Mouse (Mus musculus) cerebellum, postnatal 10 days (tissue): Measurements from ENCODE around the gene H2-Aa.
A peak's percentile ranks its signal among the peaks of the same experiment; 100 is the strongest.

ENCODE experiments used
- DNase-seq, 2 experiments: peaks; one replicate each; pipeline ENCODE4 v3.0.0; 2021; ENCODE audit warnings: mixed read lengths in 2 of 2

Gene H2-Aa

GRCm38 (mm10) chr17:34299356-34299755, 11.7 kb upstream of the H2-Aa start:
- DNase-seq = no peak

DNA sequence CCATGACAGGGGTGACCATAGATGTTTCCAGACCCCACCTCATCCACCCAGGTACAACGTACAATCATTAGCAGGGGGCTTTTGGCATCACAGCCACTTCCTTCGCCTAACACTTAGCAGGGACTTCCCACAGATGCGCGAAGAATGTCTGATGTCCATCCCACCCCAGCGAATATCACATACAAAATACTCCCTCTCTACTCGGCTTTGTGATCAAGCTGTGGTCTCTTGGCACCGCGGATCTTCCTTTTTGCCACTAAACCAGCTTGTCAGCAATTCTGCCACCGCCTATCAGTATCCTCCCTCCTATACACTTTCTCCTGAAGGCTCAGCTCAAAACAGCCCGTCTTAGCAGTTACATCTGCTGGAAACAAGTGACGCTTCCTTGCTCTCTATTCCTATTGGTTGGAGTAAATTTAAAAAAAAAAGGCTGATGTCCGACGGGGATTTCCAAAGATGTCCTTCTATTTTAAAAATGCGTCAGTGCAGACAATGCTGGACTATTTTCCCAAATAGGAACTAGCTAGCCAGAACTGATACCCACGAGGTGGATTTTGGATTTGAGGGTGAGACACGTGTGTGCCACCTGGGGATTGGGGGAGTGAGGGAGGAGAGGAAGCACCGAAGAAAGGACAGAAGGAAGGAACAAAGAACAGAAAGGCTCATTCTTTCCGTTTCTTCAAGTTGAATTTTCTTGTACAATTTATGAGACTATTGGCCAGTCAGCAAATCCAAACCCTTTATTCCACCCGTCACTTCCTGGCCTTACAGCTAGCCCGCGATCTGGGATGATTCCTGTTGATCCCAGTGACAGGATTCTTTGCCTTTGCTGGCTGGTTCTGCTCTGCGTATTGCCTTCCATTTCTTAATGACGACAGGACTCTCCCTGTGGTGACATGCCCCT, 8.5 kb upstream of the H2-Aa start:
- DNase-seq = peak; percentile 64 to 87

DNA sequence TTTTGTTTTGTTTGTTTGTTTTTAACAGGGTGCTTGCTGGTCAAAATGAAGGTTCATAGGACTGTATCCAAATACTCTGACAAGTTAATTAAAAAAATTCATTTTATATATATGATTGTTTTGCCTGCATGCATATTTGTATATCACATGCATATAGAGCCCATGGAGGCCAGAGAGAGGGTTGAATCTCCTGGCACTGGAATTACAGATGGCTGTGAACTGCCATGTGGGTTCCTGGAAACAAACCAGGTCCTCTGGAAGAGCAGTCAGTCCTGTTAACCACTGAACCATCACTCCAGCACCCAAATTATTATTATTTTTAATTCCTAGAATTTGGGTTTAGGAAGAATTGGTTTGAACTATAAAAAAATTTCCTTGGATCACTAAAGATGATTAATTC, 7.7 kb upstream of the H2-Aa start:
- DNase-seq = peak; percentile 35 to 50

GRCm38 (mm10) chr17:34294249-34294648, 6.6 kb upstream of the H2-Aa start:
- DNase-seq = no peak

DNA sequence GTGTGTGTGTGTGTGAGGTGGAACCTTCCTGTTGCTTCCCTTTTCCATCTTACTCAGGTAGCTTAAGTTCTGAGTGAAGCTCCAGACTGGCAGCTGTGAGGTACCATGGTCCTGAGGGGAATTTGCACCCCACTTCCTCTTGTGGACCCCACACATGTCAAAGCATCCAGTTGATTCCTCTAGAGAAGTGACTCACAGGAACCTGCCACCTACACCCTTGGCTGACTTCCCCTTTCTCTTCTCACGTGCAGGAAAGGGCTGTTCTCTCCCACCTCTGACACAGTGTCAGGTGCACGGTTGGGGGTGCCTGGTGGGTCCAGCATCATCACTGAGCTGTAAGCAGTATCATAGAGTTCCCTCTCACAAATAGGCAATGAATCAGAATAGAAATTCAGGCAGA, 5.9 kb upstream of the H2-Aa start:
- DNase-seq = no peak

DNA sequence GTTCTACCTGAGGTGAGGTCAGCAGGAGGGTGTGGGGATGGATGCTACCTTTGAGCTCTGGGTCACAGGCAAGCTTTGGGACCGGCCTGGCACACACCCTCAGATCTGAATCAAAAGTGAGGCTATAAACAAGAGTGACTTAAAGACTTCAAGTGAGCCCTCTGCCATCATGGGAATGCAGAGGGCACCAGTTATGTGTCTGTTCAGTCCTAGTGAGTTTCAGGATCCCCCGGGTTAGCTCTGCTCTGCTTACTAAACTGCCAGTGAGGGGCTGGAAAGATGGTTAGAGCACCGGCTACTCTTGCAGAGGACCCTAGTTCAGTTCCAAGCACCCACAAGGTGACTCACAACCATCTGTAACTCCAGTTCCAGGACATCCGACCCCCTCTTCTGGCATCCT, 4.9 kb upstream of the H2-Aa start:
- DNase-seq = no peak

DNA sequence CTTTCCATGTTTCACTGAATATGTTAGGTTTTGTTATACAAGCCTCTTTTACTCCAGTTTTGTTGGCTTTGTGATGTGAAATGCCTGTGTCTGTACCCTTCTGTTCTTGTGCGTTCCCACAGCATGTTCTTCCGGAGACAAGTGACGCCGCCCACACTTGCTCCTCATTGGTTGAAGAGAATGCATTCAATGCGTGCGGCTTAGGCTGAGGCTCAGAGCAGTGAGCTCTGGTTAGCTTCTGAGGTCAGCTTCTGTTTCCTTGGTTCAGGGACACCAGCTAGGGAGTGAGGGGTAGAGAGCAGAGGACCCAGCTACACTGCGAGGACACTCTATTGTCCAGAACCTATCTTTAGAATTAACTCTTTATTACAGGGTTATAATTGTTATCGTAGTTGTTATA, 4.0 kb upstream of the H2-Aa start:
- DNase-seq = peak; percentile 89

GRCm38 (mm10) chr17:34288131-34288530, 508 bp upstream of the H2-Aa start:
- no peak for DNase-seq

GRCm38 (mm10) chr17:34286999-34287398, 624 bp downstream of the H2-Aa start:
- DNase-seq = no peak

DNA sequence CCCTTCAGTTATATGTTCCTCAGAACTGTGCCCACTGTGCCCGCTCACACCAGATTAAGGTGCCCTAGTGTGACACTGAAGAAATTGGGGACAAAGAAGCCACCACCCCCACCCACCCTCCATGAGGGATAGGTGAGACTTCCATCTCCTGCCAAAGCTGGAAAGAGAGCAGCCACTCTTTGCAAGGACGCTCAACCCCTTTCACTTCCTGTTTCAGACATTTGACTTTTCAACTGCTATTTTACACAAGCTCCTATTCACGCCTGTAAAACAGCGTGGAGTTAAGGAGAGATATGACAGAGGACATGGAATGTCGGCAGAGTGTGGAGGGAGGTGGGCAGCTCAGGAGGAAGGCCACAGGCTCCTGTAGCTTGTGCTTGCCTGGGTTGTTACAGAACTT, 1.1 kb downstream of the H2-Aa start:
- DNase-seq = no peak

DNA sequence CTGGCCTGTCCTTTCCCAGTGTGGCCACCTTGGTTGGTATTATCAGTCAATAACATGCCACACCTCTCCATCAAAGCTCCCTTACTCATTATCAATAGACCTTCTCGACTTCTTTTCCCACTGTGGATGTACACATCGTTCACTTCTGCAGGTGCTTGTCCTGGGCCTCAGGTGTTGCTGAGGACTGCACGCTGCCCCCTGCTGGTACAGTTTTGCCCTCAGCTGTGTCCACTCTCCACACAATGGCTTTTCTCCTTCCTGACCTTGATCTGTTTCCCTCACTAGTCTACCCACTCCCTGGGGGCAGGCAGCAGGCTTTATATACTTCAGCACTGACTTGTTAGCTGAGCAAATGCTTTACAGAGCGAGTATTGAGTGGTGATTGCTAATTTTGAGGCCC, 1.8 kb downstream of the H2-Aa start:
- peak in 1 of 2 experiments; percentile 32 for DNase-seq

DNA sequence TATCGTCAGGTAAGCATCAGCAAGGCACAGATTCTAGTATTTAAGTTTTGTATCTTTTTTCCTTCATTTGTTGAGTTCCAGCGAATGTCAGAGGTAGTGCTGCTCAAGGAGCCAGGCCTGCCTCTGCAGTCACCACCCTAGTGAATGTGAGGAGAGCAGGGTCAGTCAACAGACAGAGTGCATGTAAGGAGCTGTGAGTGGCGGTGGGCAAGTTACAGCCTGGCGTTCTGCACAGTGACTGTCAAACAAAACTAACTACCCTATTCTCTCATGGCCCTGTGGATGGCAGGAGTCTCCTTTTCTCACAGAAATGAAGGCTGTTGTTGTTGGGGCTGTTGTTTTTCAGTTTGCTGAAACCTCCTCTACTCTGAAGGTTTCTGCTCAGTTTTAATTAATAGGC, 2.3 kb downstream of the H2-Aa start:
- no peak for DNase-seq

DNA sequence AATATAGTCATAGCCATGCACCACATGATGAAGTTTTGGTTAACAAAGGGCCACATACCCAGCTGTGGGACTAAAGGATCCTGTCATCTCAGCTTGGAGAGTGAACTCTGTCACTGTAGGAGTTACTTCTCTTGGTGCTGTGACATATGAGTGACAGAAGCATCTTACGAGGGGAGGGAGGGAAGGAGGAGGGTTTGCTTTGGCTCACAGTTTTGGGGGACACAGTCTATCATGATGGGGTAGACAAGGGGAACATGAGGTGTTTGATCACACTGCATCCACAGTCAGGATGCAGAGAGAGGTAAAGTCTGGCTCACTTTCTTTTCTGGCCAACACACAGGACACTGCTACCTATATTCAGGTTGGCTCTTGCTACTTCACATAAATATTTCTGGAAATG, 5.8 kb downstream of the H2-Aa start:
- no peak for DNase-seq

DNA sequence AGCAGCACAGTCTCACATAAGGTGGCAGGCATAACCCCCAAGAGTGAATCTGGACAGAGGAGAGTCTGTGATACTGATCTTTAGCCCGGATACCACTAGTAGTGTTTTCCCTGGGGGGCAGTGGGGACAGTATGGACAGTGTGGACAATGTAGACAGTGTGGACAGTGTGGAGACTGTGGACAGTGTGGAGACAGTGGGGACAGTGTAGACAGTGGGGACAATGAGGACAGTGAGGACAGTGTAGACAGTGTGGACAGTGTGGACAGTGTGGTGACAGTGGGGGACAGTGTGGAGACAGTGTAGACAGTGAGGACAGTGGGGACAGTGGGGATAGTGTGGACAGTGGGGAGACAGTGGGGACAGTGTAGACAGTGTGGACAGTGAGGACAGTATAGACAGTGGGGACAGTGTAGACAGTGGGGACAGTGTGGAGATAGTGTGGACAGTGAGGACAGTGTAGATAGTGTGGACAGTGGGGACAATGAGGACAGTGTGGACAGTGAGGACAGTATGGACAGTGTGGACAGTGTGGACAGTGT, 7.1 kb downstream of the H2-Aa start:
- no peak for DNase-seq

- no peak for DNase-seq
These were observed 15.5 kb downstream of the H2-Aa start for GRCm38 (mm10) chr17:34272102-34272501.

- no peak for DNase-seq
These were observed 16.7 kb downstream of the H2-Aa start for GRCm38 (mm10) chr17:34270940-34271339.

GRCm38 (mm10) chr17:34270230-34270629, 17.4 kb downstream of the H2-Aa start:
- DNase-seq = no peak

DNA sequence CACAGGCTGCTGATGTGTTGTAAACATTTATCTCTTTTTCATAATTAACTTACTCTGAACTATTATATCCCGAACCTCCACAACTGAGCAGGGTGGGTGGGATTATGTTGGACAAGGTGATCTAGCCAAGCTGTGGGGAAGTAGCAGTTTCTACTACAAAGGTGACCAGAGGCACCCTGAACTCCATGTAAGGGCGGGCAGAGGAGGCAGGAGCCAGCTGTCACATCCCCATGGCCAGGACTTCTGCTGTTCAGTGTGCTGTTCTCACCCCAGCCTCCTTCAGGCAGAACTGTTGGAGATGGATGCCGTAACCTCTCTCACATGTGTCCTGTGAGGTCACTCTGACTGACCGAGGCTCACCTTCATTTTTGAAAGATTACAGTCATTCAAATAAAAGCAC, 17.8 kb downstream of the H2-Aa start:
- no peak for DNase-seq

- DNase-seq = no peak
These were observed 18.9 kb downstream of the H2-Aa start for GRCm38 (mm10) chr17:34268748-34269147.

DNA sequence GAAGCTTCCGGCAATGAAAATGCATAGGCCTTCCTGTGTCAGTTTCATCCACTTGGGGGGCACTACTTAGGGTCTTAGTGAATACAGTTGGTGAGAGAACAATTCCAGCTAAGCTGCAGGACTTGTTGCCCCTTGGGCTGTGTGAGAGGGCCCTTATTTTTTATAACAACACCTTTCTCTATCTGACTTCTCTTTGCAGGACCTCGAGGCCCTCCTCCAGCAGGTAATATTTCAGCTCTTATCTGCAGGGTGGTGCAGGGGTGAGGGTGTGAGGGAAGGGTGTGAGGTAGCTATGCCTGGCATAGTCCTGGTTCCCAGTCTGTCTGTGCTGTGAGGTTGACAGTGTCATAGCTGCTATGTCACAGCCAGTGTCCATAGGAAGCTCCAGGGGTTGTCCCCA, 19.4 kb downstream of the H2-Aa start:
- no peak for DNase-seq

DNA sequence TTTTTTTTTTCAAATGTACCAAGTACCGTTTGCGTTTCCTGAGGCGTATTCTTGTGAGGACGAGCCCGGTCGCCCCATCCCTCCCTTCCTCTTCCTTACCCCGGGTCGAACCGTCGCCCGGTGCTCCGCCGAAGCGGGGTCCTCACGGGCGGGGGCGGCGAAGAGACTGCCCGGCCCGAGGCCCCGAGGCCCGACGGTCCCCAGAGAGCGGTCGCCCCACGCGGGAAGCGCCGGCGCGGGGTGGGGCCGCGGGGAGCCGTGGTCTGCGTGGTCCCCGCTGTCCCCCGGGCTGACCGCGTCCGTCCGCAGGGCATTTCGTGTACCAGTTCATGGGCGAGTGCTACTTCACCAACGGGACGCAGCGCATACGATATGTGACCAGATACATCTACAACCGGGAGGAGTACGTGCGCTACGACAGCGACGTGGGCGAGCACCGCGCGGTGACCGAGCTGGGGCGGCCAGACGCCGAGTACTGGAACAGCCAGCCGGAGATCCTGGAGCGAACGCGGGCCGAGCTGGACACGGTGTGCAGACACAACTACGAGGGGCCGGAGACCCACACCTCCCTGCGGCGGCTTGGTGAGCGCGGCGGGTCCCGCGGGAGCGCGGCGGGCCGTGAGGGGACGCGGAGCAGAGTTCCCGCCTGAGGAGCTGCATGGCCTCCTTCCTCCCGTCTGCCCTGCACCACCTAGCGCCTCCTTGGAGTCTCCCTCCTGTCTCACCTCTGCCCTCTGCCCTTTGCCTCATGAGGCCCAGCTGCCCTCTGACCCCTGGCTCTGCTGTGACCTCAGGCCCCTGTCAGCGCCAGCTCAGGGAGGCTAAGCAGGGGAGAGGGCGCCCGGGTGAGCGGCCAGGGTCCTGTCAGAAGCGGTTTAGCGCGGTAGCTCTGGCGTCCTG, 22.9 kb downstream of the H2-Aa start:
- peak; percentile 23 to 35 for DNase-seq

DNA sequence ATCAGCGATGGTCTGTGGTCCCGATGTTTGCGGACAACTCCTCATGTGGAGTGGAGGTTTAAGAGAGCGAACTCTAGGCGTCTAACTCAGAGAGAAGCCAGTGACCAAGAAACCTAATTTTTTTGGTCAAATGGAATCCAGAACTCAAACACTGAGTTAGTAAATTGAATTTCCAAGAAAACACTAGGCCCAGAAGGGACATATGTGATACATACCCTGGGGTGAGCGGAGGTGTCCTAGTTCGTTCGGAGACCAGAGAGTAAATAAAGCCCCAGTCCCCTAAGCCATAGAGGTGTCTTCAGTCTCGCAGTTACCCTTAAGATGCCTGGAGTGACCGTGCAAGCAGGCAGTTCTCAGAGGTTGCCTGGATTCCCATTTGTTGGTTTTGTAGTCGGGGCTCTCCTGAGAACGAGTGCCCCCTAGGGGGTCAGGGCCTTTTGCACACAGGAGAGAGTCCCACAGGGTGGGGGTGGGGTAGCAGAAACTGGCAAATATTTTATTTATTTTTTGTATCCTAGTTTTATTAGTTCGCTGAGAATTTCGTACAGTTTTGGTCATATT, 23.7 kb downstream of the H2-Aa start:
- peak; percentile 45 to 49 for DNase-seq

- DNase-seq = peak; percentile 79 to 87
These were observed 24.6 kb downstream of the H2-Aa start for GRCm38 (mm10) chr17:34263068-34263467.
